Mouse (Mus musculus): ENCODE results near the gene Ttc14. TPM values are rescaled to one million over a fixed set of nuclear protein-coding genes. Genes with fewer than 3 reads are reported as not detected.
A peak's percentile ranks its signal among the peaks of the same experiment; 100 is the strongest.

Gene Ttc14
- polyA plus RNA-seq (2016; fragmentation: Nextera tagmentation; extraction: Ambion mirVana) = 51.4 and 58.7 TPM in 2 replicates

DNA sequence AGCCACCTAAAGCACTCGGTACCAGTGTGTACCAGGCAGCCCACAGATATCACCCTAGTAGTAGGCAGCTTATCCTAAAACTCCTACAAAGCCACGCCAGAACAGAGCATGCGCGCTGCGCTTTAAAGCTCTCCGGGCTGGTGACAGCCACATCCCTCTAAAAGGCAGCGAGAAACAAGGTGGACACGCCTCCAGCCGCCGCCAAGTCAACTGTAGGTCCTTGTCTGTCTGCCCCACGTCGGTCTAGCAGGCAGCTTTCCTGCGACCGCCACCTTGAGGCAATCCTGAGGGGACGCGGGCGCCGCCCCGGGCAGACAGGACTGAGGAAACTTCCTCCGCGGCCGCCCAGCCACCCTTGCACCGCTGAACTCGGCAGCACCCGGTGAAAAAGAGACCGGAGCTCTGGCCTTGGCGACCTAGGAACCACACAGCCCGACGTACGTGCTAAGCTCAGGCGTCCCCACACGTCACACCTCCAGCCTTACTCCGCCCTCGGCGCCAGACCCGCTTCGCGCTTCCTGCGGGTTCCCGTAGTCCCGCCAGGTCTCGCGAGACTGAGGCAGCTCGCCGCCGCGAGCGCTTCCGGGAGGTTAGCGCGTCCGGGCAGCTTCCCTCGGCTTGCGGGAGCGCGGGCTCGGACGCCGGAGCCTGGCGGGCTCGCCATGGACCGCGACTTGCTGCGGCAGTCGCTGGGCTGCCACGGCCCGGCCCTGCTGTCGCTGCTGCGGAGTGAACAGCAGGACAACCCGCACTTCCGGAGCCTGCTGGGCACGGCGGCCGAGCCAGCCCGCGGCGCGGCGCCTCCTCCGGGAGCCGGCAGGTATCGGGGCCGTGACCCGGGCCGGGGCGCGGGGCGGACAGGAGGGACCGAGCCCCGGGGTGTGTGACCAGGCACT is at the start of gene Ttc14:
Gene Ttc14 (plus strand): TSS at position 216 of the 896 bp plus-strand sequence.
- peaks cover 8% of the 10 kb centered on the region for H3K36me3 ChIP-seq
- H3K9ac ChIP-seq = peak within 1 kb of the TSS; percentile 95
- peak within 1 kb of the TSS; percentile 75 for H3K4me2 ChIP-seq
- under 1% methylated on average over 90 of the region's 90 CpGs for WGBS
- peaks cover 7% of the 10 kb centered on the region for H3K4me1 ChIP-seq (replicated peaks)
- no peaks in the 10 kb centered on the region for H3K27me3 ChIP-seq (replicated peaks)
- peak; percentile 99 for ATAC-seq (ENCODE audit: insufficient number of reproducible peaks, low FRiP score)
- H3K27ac ChIP-seq (ENCODE audit: poor library complexity, severe bottlenecking) = peak within 1 kb of the TSS; percentile 99
- peak within 1 kb of the TSS; percentile 97 for H3K4me3 ChIP-seq
- no peaks in the 10 kb centered on the region for H3K9me3 ChIP-seq (replicated peaks)

DNA sequence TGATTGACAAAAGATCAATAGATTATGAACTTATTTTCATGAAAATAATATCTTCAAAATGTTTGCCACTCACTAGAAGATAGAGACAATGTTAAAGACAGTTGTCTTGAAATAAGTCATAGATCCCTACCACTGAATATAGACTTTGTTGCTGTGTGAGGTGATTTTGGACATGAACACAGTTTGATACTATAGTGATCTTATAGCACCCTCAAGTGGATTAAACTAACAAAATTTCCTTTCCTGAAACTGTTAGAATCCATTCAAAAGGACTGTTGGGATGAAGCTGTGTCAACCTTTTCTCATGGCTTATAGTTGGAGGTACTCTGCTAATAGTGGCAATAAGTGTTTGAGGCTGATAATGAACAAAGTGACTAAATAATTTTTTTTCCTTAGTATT is 8.7 kb upstream of the Ttc14 start:
- Histone ChIP-seq H3K4me1 (replicated peaks) (no peaks in the 10 kb centered on the region), H3K4me3 (no peak overlapping the region), H3K9ac (no peak overlapping the region), H3K27ac (ENCODE audit: poor library complexity, severe bottlenecking) (no peak overlapping the region), H3K36me3 (no peaks in the 10 kb centered on the region), H3K27me3 (replicated peaks) (no peaks in the 10 kb centered on the region), H3K4me2 (no peak overlapping the region), H3K9me3 (replicated peaks) (no peaks in the 10 kb centered on the region)
- no peak for ATAC-seq (ENCODE audit: insufficient number of reproducible peaks, low FRiP score)

DNA sequence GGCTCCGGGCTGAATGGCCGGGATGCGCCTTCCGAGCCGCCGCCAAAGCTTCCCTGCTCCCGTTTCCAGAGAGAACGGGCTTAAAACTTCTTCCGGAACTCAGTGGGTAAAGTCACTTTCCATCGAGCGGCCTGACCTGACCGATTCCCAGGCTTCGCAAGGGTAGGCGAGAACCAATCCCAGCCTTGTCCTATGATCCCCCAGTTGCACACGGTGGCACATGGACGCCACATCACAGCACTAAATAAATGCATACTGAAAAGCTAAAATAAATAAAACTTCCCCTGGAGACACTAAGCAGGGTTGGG is 835 bp downstream of the Ttc14 start:
- H3K4me3 ChIP-seq = peak overlapping the region; percentile 97
- 0 out of 2 replicates have a peak, but pooled peaks have one; percentile 1 for ATAC-seq (ENCODE audit: insufficient number of reproducible peaks, low FRiP score)
- peak overlapping the region; percentile 75 for H3K4me2 ChIP-seq
- no peaks in the 10 kb centered on the region for H3K9me3 ChIP-seq (replicated peaks)
- 0% methylated on average over 16 of the region's 16 CpGs for WGBS
- H3K27ac ChIP-seq (ENCODE audit: poor library complexity, severe bottlenecking) = peak overlapping the region; percentile 99
- H3K4me1 ChIP-seq (replicated peaks) = peaks cover 7% of the 10 kb centered on the region
- peak overlapping the region; percentile 95 for H3K9ac ChIP-seq
- H3K36me3 ChIP-seq = peaks cover 12% of the 10 kb centered on the region
- no peaks in the 10 kb centered on the region for H3K27me3 ChIP-seq (replicated peaks)

DNA sequence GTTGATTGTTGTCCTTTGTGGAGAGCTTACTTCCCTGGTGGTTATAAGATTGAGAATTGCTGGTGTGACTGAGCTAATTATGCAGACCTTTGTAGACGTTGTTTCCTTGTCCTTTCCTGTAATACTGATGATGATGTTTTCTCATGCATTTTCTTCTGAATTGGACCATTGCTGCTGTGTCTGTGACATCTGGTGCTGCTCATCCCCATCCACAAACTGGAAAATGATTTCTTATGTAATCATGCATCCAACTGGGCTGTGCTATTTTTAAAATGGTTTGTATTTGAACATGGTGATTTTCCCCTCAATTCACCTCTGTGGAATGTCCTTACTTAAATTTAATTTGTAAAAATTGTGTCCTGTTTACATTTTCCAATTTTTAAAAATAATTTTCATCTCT is 7.5 kb downstream of the Ttc14 start:
- Histone ChIP-seq H3K4me3 (no peak overlapping the region), H3K4me1 (replicated peaks) (no peaks in the 10 kb centered on the region), H3K27ac (ENCODE audit: poor library complexity, severe bottlenecking) (no peak overlapping the region), H3K9me3 (replicated peaks) (no peaks in the 10 kb centered on the region), H3K4me2 (no peak overlapping the region), H3K36me3 (peaks cover 45% of the 10 kb centered on the region), H3K27me3 (replicated peaks) (no peaks in the 10 kb centered on the region), H3K9ac (no peak overlapping the region)
- ATAC-seq (ENCODE audit: insufficient number of reproducible peaks, low FRiP score) = no peak
- WGBS = 89% methylated on average over 1 of the region's 1 CpGs

DNA sequence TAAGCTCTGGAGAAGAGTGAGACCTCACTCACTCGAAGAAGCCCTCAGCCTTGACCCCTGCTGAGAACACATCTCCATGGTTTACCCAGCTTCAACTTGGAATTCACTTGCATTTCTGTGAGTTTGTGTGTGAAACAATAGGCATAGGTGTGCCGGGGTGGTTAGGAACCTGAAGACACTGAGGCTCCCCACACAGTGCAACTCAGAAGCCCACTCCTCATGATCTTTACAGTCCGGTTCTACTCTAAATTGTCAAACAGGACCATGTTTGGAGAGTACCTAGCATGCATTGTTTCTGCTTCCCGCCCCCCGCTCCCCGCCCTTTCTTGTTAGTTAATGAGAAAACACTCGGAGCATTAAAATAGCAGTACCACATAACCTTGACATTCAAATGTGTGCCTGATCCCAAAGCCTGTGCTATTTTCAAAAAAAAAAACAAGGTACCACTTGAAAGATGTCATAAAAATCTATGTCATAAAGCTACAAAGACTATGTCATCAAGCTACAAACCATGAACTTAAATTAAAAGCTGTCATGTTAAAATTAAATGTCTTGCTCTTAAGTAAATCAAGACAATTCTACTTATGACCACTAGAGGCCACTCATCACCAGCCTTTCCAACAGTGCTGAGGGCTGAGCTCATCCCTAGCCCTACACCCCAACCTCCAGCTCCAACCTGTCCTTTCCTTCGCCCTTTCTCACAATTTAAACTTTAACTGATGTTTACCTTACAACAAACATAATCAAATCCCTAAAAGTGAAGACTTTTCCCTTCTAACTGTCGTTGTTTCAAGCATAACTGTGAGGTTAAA is 24.7 kb downstream of the Ttc14 start:
- Histone ChIP-seq H3K27me3 (replicated peaks) (no peaks in the 10 kb centered on the region), H3K4me1 (replicated peaks) (no peaks in the 10 kb centered on the region), H3K9me3 (replicated peaks) (no peaks in the 10 kb centered on the region), H3K4me2 (no peak overlapping the region), H3K9ac (no peak overlapping the region), H3K4me3 (no peak overlapping the region), H3K36me3 (no peaks in the 10 kb centered on the region), H3K27ac (ENCODE audit: poor library complexity, severe bottlenecking) (no peak overlapping the region)
- no peak for ATAC-seq (ENCODE audit: insufficient number of reproducible peaks, low FRiP score)
- WGBS = 38% methylated on average over 9 of the region's 9 CpGs

DNA sequence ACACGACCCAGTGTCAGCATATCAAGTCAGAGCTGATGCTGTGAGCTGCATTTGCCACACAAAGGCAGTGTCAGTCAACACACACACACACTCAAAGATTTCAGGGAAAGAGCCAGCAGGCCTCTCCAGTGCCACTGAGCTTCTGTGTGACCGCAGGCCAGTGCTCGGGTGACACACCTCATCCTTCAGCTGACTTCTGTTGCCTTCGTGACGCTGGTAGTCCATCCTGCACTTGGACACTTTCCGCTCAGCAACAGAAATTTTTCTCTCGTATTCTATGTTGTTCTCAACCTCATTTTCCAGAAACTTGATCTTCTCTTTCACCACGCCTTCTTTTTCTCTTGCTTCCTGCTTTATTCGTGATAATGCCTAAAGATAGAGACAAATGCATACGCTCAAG is 32.7 kb downstream of the Ttc14 start:
- Histone ChIP-seq H3K27ac (ENCODE audit: poor library complexity, severe bottlenecking) (no peak overlapping the region), H3K4me2 (no peak overlapping the region), H3K4me1 (replicated peaks) (peaks cover 9% of the 10 kb centered on the region), H3K4me3 (no peak overlapping the region), H3K36me3 (no peaks in the 10 kb centered on the region), H3K9me3 (replicated peaks) (no peaks in the 10 kb centered on the region), H3K27me3 (replicated peaks) (no peaks in the 10 kb centered on the region), H3K9ac (no peak overlapping the region)
- WGBS = 74% methylated on average over 10 of the region's 10 CpGs
- ATAC-seq (ENCODE audit: insufficient number of reproducible peaks, low FRiP score) = no peak

DNA sequence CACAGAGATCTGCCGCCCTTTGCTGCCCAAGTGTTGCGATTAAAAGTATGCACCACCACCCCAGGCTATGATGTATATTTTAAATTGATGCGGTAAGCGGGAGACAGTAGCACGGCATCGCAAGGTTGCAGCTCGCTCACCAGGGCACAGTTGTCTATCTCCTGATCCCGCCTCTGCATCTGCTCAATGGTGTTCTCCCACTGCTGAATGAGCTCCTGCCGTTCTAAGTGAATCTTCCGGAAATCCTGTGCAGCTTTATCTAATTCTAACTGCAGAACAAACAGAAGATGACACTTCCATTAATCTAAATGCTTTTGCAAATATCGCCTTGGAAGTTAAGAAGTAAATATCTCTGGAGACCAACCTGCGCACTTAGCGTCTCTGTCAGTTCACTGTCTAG is 36.9 kb downstream of the Ttc14 start:
- Histone ChIP-seq H3K4me3 (no peak overlapping the region), H3K9me3 (replicated peaks) (no peaks in the 10 kb centered on the region), H3K4me2 (no peak overlapping the region), H3K27ac (ENCODE audit: poor library complexity, severe bottlenecking) (no peak overlapping the region), H3K36me3 (no peaks in the 10 kb centered on the region), H3K27me3 (replicated peaks) (no peaks in the 10 kb centered on the region), H3K4me1 (replicated peaks) (peaks cover 9% of the 10 kb centered on the region), H3K9ac (no peak overlapping the region)
- no peak for ATAC-seq (ENCODE audit: insufficient number of reproducible peaks, low FRiP score)
- 84% methylated on average over 13 of the region's 13 CpGs for WGBS

DNA sequence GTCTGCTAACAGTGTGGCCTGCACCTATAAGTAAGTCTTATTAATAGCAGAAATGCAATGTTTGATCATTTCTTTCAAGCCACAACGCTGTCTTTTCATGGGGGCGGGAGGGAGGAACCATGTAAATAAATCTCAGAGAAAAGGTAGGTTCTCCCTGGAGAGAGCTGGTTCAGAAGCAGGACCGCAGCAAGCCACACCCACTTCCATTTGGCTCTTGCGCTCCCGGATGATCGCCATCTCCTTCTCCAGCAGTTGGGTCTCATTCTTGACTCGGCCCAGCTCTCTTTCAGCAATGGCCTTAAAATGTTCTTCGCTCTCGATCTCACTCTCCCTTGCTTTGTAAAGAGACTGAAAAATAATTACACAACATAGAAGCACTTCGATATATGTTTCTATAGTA is 39.2 kb downstream of the Ttc14 start:
- Histone ChIP-seq H3K27me3 (replicated peaks) (no peaks in the 10 kb centered on the region), H3K9ac (peak overlapping the region; percentile 16; the same call in 1 of the 2 replicates), H3K4me3 (0 out of 2 replicates have a peak overlapping the region, but pooled peaks have one; percentile 6), H3K27ac (ENCODE audit: poor library complexity, severe bottlenecking) (no peak overlapping the region), H3K4me2 (peak overlapping the region; percentile 53), H3K4me1 (replicated peaks) (peaks cover 11% of the 10 kb centered on the region), H3K9me3 (replicated peaks) (no peaks in the 10 kb centered on the region), H3K36me3 (no peaks in the 10 kb centered on the region)
- no peak for ATAC-seq (ENCODE audit: insufficient number of reproducible peaks, low FRiP score)
- WGBS = 43% methylated on average over 10 of the region's 10 CpGs

DNA sequence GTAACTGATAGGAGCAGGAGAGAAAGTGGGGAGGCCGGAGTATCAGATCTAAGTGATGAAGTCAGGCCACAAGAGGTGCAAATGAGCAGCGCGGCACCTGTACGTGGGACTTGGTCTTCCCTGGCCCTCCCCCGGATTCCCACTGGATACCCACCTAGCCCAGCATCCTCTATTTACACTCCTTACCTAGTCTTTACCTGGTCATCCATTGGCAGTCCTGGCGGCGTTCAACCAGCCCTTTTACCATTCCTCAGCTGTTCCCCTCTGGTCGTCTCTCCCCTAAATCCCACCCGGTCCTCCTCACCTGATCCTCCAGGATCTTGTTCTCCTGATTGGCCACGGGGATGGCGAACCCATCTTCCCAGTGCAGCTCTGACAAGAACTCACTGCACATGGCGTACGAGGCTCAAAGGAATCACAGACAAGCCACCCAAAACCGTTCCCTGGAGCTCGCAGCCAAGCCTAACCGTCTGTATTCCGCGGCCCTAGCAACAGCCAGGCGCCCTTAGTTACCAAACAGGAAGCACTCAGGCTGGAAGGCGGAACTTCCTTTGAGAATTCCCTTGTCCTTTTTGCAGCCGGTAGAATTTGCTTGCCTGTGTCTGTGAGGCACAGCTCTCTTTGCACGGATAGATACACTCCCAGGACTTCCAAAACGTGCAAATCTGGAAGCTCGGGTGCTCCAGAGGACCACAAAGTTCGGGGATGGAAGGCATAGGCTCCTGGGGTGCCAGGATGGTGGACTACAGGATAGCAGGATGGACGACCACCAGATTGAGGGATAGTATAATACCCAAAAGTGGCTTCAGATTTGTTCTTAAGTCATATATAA is 44.4 kb downstream of the Ttc14 start, which contains the start of gene Ccdc39:
Gene Ccdc39 (minus strand): TSS at position 510 of the 832 bp plus-strand sequence.
- H3K4me2 ChIP-seq = peak within 1 kb of the TSS; percentile 80
- peak; percentile 59; the same call in 1 of the 2 replicates for ATAC-seq (ENCODE audit: insufficient number of reproducible peaks, low FRiP score)
- H3K9me3 ChIP-seq (replicated peaks) = no peaks in the 10 kb centered on the region
- WGBS = 8% methylated on average over 26 of the region's 26 CpGs
- no peaks in the 10 kb centered on the region for H3K36me3 ChIP-seq
- H3K27ac ChIP-seq (ENCODE audit: poor library complexity, severe bottlenecking) = no peak within 1 kb of the TSS
- no peaks in the 10 kb centered on the region for H3K27me3 ChIP-seq (replicated peaks)
- peak within 1 kb of the TSS; percentile 51 for H3K4me3 ChIP-seq
- H3K4me1 ChIP-seq (replicated peaks) = peaks cover 4% of the 10 kb centered on the region; the same call in 1 of the 2 replicates
- H3K9ac ChIP-seq = peak within 1 kb of the TSS; percentile 76

DNA sequence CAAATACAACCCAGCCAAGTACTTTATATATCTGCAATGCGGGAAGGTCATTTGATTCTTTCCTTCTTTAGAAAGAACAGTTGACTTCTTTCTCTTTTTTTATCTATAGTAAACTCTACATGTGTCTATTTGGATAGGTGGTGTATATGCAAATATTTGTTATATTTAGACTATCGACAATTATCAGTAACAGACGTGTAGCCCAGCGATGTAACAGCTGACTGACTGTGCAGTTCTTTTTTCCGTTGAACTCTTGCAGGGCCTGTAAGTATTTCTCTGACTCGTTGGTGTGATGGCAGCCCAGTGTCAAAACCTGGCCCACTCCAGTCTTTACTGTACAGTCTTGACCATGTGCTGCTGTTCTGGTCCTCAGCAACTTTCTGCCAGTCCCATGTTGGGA is 47.0 kb downstream of the Ttc14 start:
- H3K27me3 ChIP-seq (replicated peaks) = no peaks in the 10 kb centered on the region
- ATAC-seq (ENCODE audit: insufficient number of reproducible peaks, low FRiP score) = no peak
- H3K4me2 ChIP-seq = no peak overlapping the region
- H3K4me1 ChIP-seq (replicated peaks) = peaks cover 4% of the 10 kb centered on the region; the same call in 1 of the 2 replicates
- WGBS = 63% methylated on average over 6 of the region's 6 CpGs
- no peak overlapping the region for H3K27ac ChIP-seq (ENCODE audit: poor library complexity, severe bottlenecking)
- no peak overlapping the region for H3K4me3 ChIP-seq
- no peaks in the 10 kb centered on the region for H3K36me3 ChIP-seq
- no peak overlapping the region for H3K9ac ChIP-seq
- H3K9me3 ChIP-seq (replicated peaks) = no peaks in the 10 kb centered on the region
